Mouse (Mus musculus) megakaryocyte, embryonic 14.5 days (primary cell): Measurements from ENCODE around the gene Hadh. TPM values are rescaled to one million over a fixed set of nuclear protein-coding genes. Genes with fewer than 3 reads are reported as not detected.

Source experiments
- H3K27me3 ChIP-seq: replicated peaks from 2 replicates; pipeline ENCODE3; 2012; ENCODE audit warnings: inconsistent platforms
- H3K36me3 ChIP-seq: replicated peaks from 2 replicates; pipeline ENCODE3; 2012; ENCODE audit warnings: low read length, inconsistent platforms, mixed read lengths
- H3K4me1 ChIP-seq: 2 replicates; pipeline ENCODE4 v1.6.1; 2012; ENCODE audit warnings: inconsistent platforms
- H3K4me3 ChIP-seq: replicated peaks from 2 replicates; pipeline ENCODE3; 2012; ENCODE audit warnings: moderate library complexity, mild to moderate bottlenecking, inconsistent platforms
- H3K9me3 ChIP-seq: 2 replicates; pipeline ENCODE4 v1.6.1; 2012; ENCODE audit warnings: inconsistent platforms
- FLI1 ChIP-seq: IDR thresholded peaks from 2 replicates; pipeline ENCODE4 v1.6.1; 2012; ENCODE audit warnings: low read length, inconsistent platforms, mixed read lengths
- GATA1 ChIP-seq: IDR thresholded peaks from 3 replicates; pipeline ENCODE4 v1.6.1; 2012; ENCODE audit warnings: mixed read lengths, low read length, inconsistent platforms, borderline replicate concordance
- polyA plus RNA-seq: library from polyadenylated mRNA; stranded (reverse); fragments of >175 nt; gene quantifications from 2 replicates; pipeline ENCODE4 v1.2.3, GENCODE M21; 2012; ENCODE audit warnings: low replicate concordance; ENCODE audit not compliant: insufficient read depth

Hadh gene
- polyA plus RNA-seq: 6.1 and 16.7 TPM in 2 replicates

DNA sequence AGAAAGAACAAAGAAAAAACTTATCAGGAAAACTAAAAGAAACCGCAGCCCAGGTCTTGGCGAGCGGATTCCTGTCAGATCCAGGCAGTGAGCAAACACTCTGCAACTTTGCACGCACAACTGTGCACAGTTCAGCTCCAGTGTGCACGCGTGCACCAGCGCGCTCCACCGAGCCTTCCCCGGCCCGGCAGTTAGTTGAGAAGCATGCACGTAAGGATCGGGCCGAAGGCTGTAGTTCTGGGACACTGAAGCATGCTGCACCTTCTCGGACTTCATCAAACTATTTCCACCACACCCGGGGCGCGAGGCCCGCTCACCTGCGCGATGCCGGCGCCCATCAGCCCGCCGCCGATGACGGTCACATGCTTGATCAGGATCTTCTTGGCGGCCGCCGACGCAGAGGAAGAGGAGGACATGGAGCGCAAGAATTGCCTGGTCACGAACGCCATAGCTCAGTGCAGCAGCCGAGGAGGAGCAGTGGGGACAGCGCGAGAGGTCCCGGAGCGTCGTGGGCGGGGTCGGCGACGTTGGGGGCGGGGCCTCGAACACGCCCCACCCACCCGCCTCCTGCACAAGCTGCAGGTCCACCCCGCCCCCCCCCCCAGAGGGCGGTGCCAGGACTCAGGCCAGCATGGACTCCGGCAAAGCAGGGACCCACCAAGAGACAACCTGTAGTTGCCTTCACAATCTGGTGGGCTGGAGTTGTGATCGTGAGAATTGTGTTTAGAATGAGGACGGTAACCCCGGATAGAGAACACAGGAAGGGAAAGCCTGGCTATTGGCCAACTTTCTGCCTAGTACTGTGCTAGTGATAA is at the start of gene Hadh:
Gene Hadh, minus strand, starts transcription at position 543 of the 815 bp plus-strand sequence.
- TF ChIP-seq GATA1 (no peak), FLI1 (no peak)
- peaks cover 9% of the 10 kb centered on the region for H3K36me3 ChIP-seq
- H3K9me3 ChIP-seq: 0 out of 2 replicates have a peak, but pooled peaks cover 4% of the 10 kb centered on the region
- H3K4me3 ChIP-seq: peak within 1 kb of the TSS; percentile 97
- H3K4me1 ChIP-seq: peaks cover 26% of the 10 kb centered on the region
- no peaks in the 10 kb centered on the region for H3K27me3 ChIP-seq

DNA sequence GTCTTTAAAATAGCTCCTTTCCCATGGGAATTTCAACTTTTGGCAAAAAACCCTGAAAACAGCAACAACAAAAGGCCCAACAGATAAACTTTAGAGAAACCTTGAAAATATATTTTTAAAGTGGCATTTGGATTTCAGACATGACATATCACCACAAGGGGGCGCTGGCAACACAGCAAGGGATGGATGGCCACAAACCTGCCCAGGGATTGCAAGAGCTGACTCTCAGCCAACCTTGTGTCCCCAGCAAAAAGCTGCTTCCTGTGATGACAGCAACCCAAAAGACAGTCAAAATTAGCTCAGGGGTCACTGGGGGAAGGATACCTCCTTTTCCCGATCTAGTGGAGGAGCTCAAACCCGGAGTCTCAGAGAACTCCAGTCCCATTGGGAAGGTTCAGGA is 48.3 kb upstream of the Hadh start:
- H3K4me3 ChIP-seq: no peak overlapping the region
- H3K4me1 ChIP-seq: no peaks in the 10 kb centered on the region
- no peak for TF ChIP-seq GATA1
- no peak for TF ChIP-seq FLI1
- H3K27me3 ChIP-seq: peaks cover 9% of the 10 kb centered on the region
- 0 out of 2 replicates have a peak, but pooled peaks cover 4% of the 10 kb centered on the region for H3K9me3 ChIP-seq
- H3K36me3 ChIP-seq: no peaks in the 10 kb centered on the region

- no peak for TF ChIP-seq FLI1
- TF ChIP-seq GATA1: no peak
- peaks cover 9% of the 10 kb centered on the region for H3K27me3 ChIP-seq
- H3K9me3 ChIP-seq: 0 out of 2 replicates have a peak, but pooled peaks cover 3% of the 10 kb centered on the region
- H3K4me1 ChIP-seq: no peaks in the 10 kb centered on the region
- no peaks in the 10 kb centered on the region for H3K36me3 ChIP-seq
- no peak overlapping the region for H3K4me3 ChIP-seq
These were observed 46.3 kb upstream of the Hadh start for GRCm38 (mm10) chr3:131318211-131318610.

DNA sequence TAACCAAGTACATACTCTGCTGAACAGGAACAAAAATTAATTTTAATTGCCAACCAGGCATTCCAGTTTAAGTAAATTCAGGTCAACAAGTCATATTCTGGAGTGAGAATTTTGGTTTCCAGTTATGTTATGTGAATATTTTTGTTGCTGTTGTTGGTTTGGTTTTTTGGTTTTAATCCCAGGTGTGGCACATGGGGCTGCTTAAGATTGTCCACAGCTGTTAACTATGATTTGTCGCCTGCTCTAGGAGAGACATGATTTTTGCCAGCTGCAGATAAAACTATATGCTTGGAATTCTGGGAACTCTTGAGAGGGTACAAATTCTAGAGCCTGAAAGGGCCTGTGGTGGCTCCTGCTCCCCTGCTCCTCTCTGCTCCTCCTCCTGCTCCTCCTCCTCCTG is 45.2 kb upstream of the Hadh start:
- H3K36me3 ChIP-seq: no peaks in the 10 kb centered on the region

DNA sequence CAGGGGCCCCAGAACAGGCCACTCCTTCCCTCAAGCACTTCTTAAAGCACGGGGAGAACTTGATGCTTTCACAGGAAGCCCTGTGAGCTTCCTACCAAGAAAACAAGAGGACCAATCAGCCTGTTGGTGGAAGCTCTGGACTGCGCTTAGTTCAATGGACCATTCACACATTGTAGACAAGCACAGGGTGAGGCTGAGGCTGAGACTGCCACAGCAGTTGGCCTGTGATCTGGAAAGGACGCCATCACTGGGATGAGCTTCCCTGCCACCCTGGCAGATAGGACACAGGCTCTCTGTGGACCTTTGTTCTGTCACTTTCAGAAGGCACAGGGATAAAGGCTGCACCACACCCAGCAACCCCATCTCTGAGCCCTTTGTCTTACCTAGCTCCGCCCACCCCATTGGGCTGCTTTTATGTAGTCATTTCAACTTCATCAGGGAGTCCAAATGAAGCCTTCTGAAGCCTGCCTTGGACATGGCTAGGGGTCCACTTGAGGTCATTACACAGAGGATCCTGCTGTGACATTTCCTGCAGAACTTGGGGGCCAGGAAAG is 44.1 kb upstream of the Hadh start:
- Histone ChIP-seq H3K4me3 (no peak overlapping the region), H3K4me1 (no peaks in the 10 kb centered on the region), H3K27me3 (peaks cover 7% of the 10 kb centered on the region), H3K9me3 (0 out of 2 replicates have a peak, but pooled peaks cover 3% of the 10 kb centered on the region), H3K36me3 (no peaks in the 10 kb centered on the region)
- no peak for TF ChIP-seq GATA1
- no peak for TF ChIP-seq FLI1

More for the DNA sequence above, 45.2 kb upstream of the Hadh start:
- H3K4me1 ChIP-seq: no peaks in the 10 kb centered on the region
- TF ChIP-seq GATA1 (no peak), FLI1 (no peak)
- 0 out of 2 replicates have a peak, but pooled peaks cover 3% of the 10 kb centered on the region for H3K9me3 ChIP-seq
- H3K4me3 ChIP-seq: no peak overlapping the region
- peaks cover 9% of the 10 kb centered on the region for H3K27me3 ChIP-seq

GRCm38 (mm10) chr3:131312340-131312739 is 40.4 kb upstream of the Hadh start:
- no peaks in the 10 kb centered on the region for H3K36me3 ChIP-seq
- no peak overlapping the region for H3K4me3 ChIP-seq
- H3K9me3 ChIP-seq: peaks cover 25% of the 10 kb centered on the region
- H3K4me1 ChIP-seq: no peaks in the 10 kb centered on the region
- TF ChIP-seq FLI1 (no peak), GATA1 (no peak)
- peaks cover 3% of the 10 kb centered on the region for H3K27me3 ChIP-seq

DNA sequence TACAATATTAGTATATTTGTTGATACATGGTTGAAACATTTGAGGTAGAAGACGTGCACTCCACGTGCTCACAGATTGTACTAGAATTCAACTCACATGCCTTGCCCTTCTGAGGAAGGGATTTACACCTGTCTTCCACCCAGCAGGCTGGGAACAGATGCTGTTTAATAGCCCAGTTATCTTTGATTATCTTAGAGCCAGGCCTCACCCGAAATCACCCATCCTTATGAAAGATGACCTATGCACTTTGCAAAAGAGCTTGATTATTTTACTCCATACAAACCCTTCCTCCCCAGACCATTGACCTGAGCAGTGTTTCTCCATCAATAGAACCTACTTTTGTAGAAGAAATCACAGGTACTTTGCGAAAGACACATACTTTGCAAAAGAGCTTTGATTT is 38.7 kb upstream of the Hadh start:
- Histone ChIP-seq H3K4me1 (no peaks in the 10 kb centered on the region), H3K27me3 (peaks cover 2% of the 10 kb centered on the region), H3K36me3 (no peaks in the 10 kb centered on the region), H3K9me3 (peaks cover 33% of the 10 kb centered on the region), H3K4me3 (no peak overlapping the region)
- TF ChIP-seq FLI1 (no peak), GATA1 (no peak)

GRCm38 (mm10) chr3:131307811-131308210 is 35.9 kb upstream of the Hadh start:
- TF ChIP-seq FLI1 (no peak), GATA1 (no peak)
- Histone ChIP-seq H3K4me3 (no peak overlapping the region), H3K4me1 (peaks cover 6% of the 10 kb centered on the region), H3K27me3 (peaks cover 7% of the 10 kb centered on the region), H3K36me3 (no peaks in the 10 kb centered on the region), H3K9me3 (peaks cover 31% of the 10 kb centered on the region)

DNA sequence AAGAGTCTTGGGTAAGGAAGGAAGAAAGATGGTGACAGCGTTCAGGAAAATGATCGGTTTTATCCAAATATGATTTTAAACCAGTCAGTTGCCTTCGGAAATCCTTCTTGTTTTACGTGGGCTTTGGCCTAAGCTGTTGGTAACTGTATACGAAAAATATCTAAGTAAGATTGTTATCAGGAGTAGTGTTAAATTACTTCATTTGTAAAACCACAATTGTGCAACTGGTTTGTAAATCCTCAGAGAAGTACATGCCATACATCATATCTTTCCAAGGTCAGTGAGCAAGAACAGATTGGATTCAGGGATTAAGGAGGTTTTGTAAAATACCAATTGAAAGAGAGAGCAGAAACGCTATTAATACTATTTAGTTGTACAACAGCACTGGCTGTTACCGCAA is 34.4 kb upstream of the Hadh start:
- peaks cover 16% of the 10 kb centered on the region for H3K27me3 ChIP-seq
- H3K36me3 ChIP-seq: no peaks in the 10 kb centered on the region
- H3K9me3 ChIP-seq: peaks cover 31% of the 10 kb centered on the region
- no peak overlapping the region for H3K4me3 ChIP-seq
- H3K4me1 ChIP-seq: peaks cover 12% of the 10 kb centered on the region
- TF ChIP-seq FLI1 (no peak), GATA1 (no peak)

- H3K36me3 ChIP-seq: no peaks in the 10 kb centered on the region
- TF ChIP-seq GATA1 (no peak), FLI1 (no peak)
- H3K4me3 ChIP-seq: peak overlapping the region; percentile 94
- H3K4me1 ChIP-seq: peaks cover 12% of the 10 kb centered on the region
- peaks cover 19% of the 10 kb centered on the region for H3K27me3 ChIP-seq
- H3K9me3 ChIP-seq: peaks cover 19% of the 10 kb centered on the region
These were observed 31.4 kb upstream of the Hadh start for GRCm38 (mm10) chr3:131303320-131303714.
